Mouse (Mus musculus) urinary bladder, adult 18-20 months (tissue): ENCODE results near the gene Klhl29.

Experiments
- DNase-seq, 2 experiments: peaks; one replicate each; pipeline ENCODE4 v3.0.0; 2022; ENCODE audit warnings: low spot score in 2 of 2, mixed read lengths in 2 of 2

Klhl29 gene

GRCm38 (mm10) chr12:5301841-5302240, 73.6 kb downstream of the Klhl29 start:
- DNase-seq: no peak

- DNase-seq: no peak
Observed at GRCm38 (mm10) chr12:5296422-5296821, 79.1 kb downstream of the Klhl29 start.

- DNase-seq: no peak
Observed at GRCm38 (mm10) chr12:5292316-5292715, 83.2 kb downstream of the Klhl29 start.

- DNase-seq: no peak
Observed at GRCm38 (mm10) chr12:5285579-5285978, 89.9 kb downstream of the Klhl29 start.

GRCm38 (mm10) chr12:5284961-5285360, 90.5 kb downstream of the Klhl29 start:
- DNase-seq: no peak

- no peak for DNase-seq
Observed at GRCm38 (mm10) chr12:5283654-5284053, 91.8 kb downstream of the Klhl29 start.

GRCm38 (mm10) chr12:5282611-5283010, 92.9 kb downstream of the Klhl29 start:
- no peak for DNase-seq

GRCm38 (mm10) chr12:5279873-5280272, 95.6 kb downstream of the Klhl29 start:
- no peak for DNase-seq

GRCm38 (mm10) chr12:5277028-5277427, 98.5 kb downstream of the Klhl29 start:
- DNase-seq: peak in 1 of 2 experiments; percentile 16

GRCm38 (mm10) chr12:5275507-5275936, 100.0 kb downstream of the Klhl29 start:
- no peak for DNase-seq

- DNase-seq: no peak
Observed at GRCm38 (mm10) chr12:5274519-5274944, 101.0 kb downstream of the Klhl29 start.

- no peak for DNase-seq
Observed at GRCm38 (mm10) chr12:5273316-5274047, 102.0 kb downstream of the Klhl29 start.

- DNase-seq: no peak
Observed at GRCm38 (mm10) chr12:5270527-5270926, 105.0 kb downstream of the Klhl29 start.

- no peak for DNase-seq
Observed at GRCm38 (mm10) chr12:5269936-5270335, 105.5 kb downstream of the Klhl29 start.

GRCm38 (mm10) chr12:5269061-5269460, 106.4 kb downstream of the Klhl29 start:
- DNase-seq: no peak

GRCm38 (mm10) chr12:5268188-5268612, 107.3 kb downstream of the Klhl29 start:
- no peak for DNase-seq

- no peak for DNase-seq
Observed at GRCm38 (mm10) chr12:5267271-5268187, 108.0 kb downstream of the Klhl29 start.

GRCm38 (mm10) chr12:5266773-5267172, 108.7 kb downstream of the Klhl29 start:
- no peak for DNase-seq

GRCm38 (mm10) chr12:5261476-5261875, 114.0 kb downstream of the Klhl29 start:
- no peak for DNase-seq

GRCm38 (mm10) chr12:5258779-5259178, 116.7 kb downstream of the Klhl29 start:
- no peak for DNase-seq

GRCm38 (mm10) chr12:5257174-5257573, 118.3 kb downstream of the Klhl29 start:
- no peak for DNase-seq

GRCm38 (mm10) chr12:5255079-5255478, 120.4 kb downstream of the Klhl29 start:
- DNase-seq: no peak
